Mouse (Mus musculus) intestine, postnatal 0 days (tissue): ENCODE measurements at regions not wholly inside any gene's neighbourhood (a gene's known extent, or its start where the extent isn't known, plus 50 kb on each side); places are given as distances from the start of the nearest gene placed in this dataset.
"Not testable (repeated sequence)": the region's sequence is repeated elsewhere in the genome, so short reads cannot be mapped to it uniquely, and the experiment has no call there.

Experiments
- ATAC-seq: fragments of 200-750 bp; cut with Nextera tagmentation; 2 replicates; pipeline ENCODE4 v1.8.0; 2017; ENCODE audit warnings: mild to moderate bottlenecking, moderate TSS enrichment, moderate library complexity
- H3K27ac ChIP-seq: fragments of 300-500 bp; sonication (generic); 2 replicates; pipeline ENCODE4 v1.5.1; 2014; ENCODE audit warnings: mild to moderate bottlenecking, low read depth, low read length, moderate library complexity
- H3K27me3 ChIP-seq: fragments of 300-500 bp; sonication (generic); replicated peaks from 2 replicates; pipeline ENCODE4 v1.6.1; 2014; ENCODE audit warnings: low read length, mixed read lengths; ENCODE audit not compliant: control insufficient read depth, insufficient read depth
- H3K36me3 ChIP-seq: fragments of 300-500 bp; sonication (generic); 2 replicates; pipeline ENCODE4 v1.6.1; 2014; ENCODE audit warnings: mild to moderate bottlenecking, moderate library complexity; ENCODE audit not compliant: control insufficient read depth, insufficient read depth
- H3K4me1 ChIP-seq: fragments of 300-500 bp; sonication (generic); replicated peaks from 2 replicates; pipeline ENCODE4 v1.6.1; 2014; ENCODE audit warnings: antibody characterized with exemption, low read length, mixed read lengths; ENCODE audit not compliant: control insufficient read depth, insufficient read depth
- H3K4me2 ChIP-seq: fragments of 300-500 bp; sonication (generic); replicated peaks from 2 replicates; pipeline ENCODE4 v1.6.1; 2014; ENCODE audit warnings: low read depth, mild to moderate bottlenecking, moderate library complexity
- H3K4me3 ChIP-seq: fragments of 300-500 bp; sonication (generic); 2 replicates; pipeline ENCODE4 v1.5.1; 2014; ENCODE audit warnings: low read depth, low read length
- H3K9ac ChIP-seq: fragments of 300-500 bp; sonication (generic); 2 replicates; pipeline ENCODE4 v1.6.1; 2014; ENCODE audit warnings: mild to moderate bottlenecking, low read depth, low read length
- H3K9me3 ChIP-seq: fragments of 300-500 bp; sonication (generic); 2 replicates; pipeline ENCODE4 v1.6.1; 2016; ENCODE audit warnings: mixed run types; ENCODE audit not compliant: control insufficient read depth
- CTCF ChIP-seq: sonication (generic); IDR thresholded peaks from 2 replicates; pipeline ENCODE4 v1.5.1; 2016; ENCODE audit warnings: low read depth, mild to moderate bottlenecking, control low read depth, antibody characterized with exemption, moderate library complexity
- WGBS: fragments of 180-500 bp; shearing (Covaris S2); extraction: QIAGEN DNeasy Blood & Tissue Kit; methylation state at CpG from one replicate; pipeline ENCODE4 v1.1.7; 2014; 5-methylcytosine and 5-hydroxymethylcytosine counted together

- H3K4me2 ChIP-seq, result no peak overlapping the region
- H3K27ac ChIP-seq, result no peak overlapping the region
- no peaks in the 10 kb centered on the region for H3K4me1 ChIP-seq
- no peak for ATAC-seq
- no peaks in the 10 kb centered on the region for H3K9me3 ChIP-seq
- H3K4me3 ChIP-seq, result no peak overlapping the region
- H3K27me3 ChIP-seq, result no peaks in the 10 kb centered on the region
- H3K9ac ChIP-seq, result no peak overlapping the region
- 80% methylated on average over 3 of the region's 3 CpGs for WGBS
- TF ChIP-seq CTCF, result no peak
- H3K36me3 ChIP-seq, result no peaks in the 10 kb centered on the region
Observed at GRCm38 (mm10) chr12:70657493-70657810, 167.9 kb upstream of the Frmd6 start.

DNA sequence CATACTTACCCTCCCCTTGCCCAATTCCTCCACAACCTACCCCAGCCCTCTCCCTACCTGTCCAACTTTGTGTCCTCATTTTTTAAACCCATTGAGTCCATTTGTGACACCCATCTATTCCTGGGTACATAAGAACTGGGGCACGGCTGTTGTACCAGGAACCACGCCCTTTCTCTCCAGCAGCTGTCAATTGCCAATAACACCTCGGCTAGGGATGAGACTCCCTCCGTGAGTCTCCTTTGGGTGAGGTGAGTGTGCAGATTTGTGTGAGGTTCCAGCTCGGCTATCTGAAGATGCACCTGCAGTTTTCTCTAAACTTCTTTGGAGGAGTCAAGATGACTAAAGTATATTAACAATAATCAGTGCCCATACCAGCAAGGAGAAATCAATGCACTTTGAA, 167.2 kb upstream of the Frmd6 start:
- Histone ChIP-seq H3K4me3 (no peak overlapping the region), H3K4me1 (no peaks in the 10 kb centered on the region), H3K9me3 (no peaks in the 10 kb centered on the region), H3K9ac (no peak overlapping the region), H3K4me2 (no peak overlapping the region), H3K36me3 (no peaks in the 10 kb centered on the region), H3K27me3 (no peaks in the 10 kb centered on the region), H3K27ac (no peak overlapping the region)
- WGBS, result 73% methylated on average over 5 of the region's 5 CpGs
- TF ChIP-seq CTCF, result no peak
- ATAC-seq, result no peak

DNA sequence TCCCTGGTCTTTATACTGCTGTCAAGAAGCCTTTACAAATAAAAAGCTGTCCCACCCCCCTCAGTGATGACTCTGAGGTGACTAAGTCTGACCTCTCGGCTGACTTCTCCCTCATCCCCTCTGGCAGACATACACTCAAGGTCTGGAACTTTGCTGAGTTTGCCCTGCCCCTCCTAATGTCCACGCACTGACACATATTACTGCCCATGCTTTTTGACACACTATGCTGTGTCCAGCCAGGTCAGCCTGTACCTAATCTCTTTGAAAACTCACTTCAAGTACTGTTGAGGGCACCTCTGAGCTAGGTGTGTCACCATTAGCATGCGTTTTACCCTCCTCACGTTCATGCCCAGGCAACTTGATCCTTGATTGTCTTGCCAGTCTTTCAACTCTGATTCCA, 164.9 kb upstream of the Frmd6 start:
- Histone ChIP-seq H3K36me3 (no peaks in the 10 kb centered on the region), H3K4me3 (no peak overlapping the region), H3K4me2 (no peak overlapping the region), H3K9ac (no peak overlapping the region), H3K9me3 (no peaks in the 10 kb centered on the region), H3K4me1 (no peaks in the 10 kb centered on the region), H3K27ac (no peak overlapping the region), H3K27me3 (no peaks in the 10 kb centered on the region)
- no peak for TF ChIP-seq CTCF
- 82% methylated on average over 4 of the region's 4 CpGs for WGBS
- no peak for ATAC-seq

- H3K9ac ChIP-seq, H3K27me3 ChIP-seq, H3K4me2 ChIP-seq, H3K36me3 ChIP-seq, H3K9me3 ChIP-seq, H3K4me3 ChIP-seq, H3K4me1 ChIP-seq, ATAC-seq, H3K27ac ChIP-seq: not testable (repeated sequence)
- WGBS, result 94% methylated on average over 5 of the region's 8 CpGs
Observed at GRCm38 (mm10) chr12:70668158-70668557, 157.2 kb upstream of the Frmd6 start.

DNA sequence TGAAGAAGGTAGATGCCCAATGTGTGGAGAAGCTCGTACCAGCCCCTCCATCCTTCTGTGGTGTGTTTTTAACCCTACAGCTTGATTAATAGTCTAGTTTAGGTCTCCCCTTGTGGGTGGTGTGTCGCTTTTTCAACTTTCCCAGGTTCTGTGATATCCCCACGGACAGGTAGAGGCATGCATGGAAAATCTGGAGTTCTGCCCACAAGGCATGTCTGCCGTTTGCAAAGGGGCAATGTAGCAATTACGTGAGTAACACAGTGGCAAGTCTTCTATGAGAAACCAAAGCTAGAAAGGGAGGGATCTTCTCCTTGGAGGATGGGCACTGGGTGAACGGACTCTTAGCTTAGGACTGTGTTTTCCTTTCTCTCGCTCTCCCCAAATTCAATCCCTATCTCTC, 153.2 kb upstream of the Frmd6 start:
- no peaks in the 10 kb centered on the region for H3K4me1 ChIP-seq
- H3K27me3 ChIP-seq, result no peaks in the 10 kb centered on the region
- H3K9me3 ChIP-seq, result no peaks in the 10 kb centered on the region
- no peak overlapping the region for H3K4me2 ChIP-seq
- no peak overlapping the region for H3K4me3 ChIP-seq
- H3K36me3 ChIP-seq, result no peaks in the 10 kb centered on the region
- H3K27ac ChIP-seq, result no peak overlapping the region
- 90% methylated on average over 7 of the region's 7 CpGs for WGBS
- ATAC-seq, result no peak
- H3K9ac ChIP-seq, result no peak overlapping the region
- no peak for TF ChIP-seq CTCF

GRCm38 (mm10) chr12:70673188-70673587, 152.1 kb upstream of the Frmd6 start:
- H3K4me3 ChIP-seq, result no peak overlapping the region
- H3K4me1 ChIP-seq, result no peaks in the 10 kb centered on the region
- no peaks in the 10 kb centered on the region for H3K9me3 ChIP-seq
- no peak overlapping the region for H3K27ac ChIP-seq
- no peak for ATAC-seq
- no peaks in the 10 kb centered on the region for H3K36me3 ChIP-seq
- 43% methylated on average over 11 of the region's 11 CpGs for WGBS
- TF ChIP-seq CTCF, result no peak
- H3K4me2 ChIP-seq, result no peak overlapping the region
- H3K27me3 ChIP-seq, result no peaks in the 10 kb centered on the region
- H3K9ac ChIP-seq, result no peak overlapping the region

GRCm38 (mm10) chr12:70674144-70674543, 151.2 kb upstream of the Frmd6 start:
- Histone ChIP-seq H3K4me1 (no peaks in the 10 kb centered on the region), H3K9ac (no peak overlapping the region), H3K9me3 (no peaks in the 10 kb centered on the region), H3K27ac (no peak overlapping the region), H3K36me3 (no peaks in the 10 kb centered on the region), H3K27me3 (no peaks in the 10 kb centered on the region), H3K4me3 (no peak overlapping the region), H3K4me2 (no peak overlapping the region)
- ATAC-seq, result no peak
- WGBS, result 78% methylated on average over 2 of the region's 2 CpGs
- TF ChIP-seq CTCF, result no peak
